Mouse (Mus musculus) liver, postnatal 0 days (tissue): ENCODE measurements around the gene C2. TPM values are rescaled to one million over a fixed set of nuclear protein-coding genes. Genes with fewer than 3 reads are reported as not detected.
A peak's percentile ranks its signal among the peaks of the same experiment; 100 is the strongest.
"Not testable (repeated sequence)": the region's sequence is repeated elsewhere in the genome, so short reads cannot be mapped to it uniquely, and the experiment has no call there.

ENCODE experiments used
- ATAC-seq: fragments of 200-750 bp; cut with Nextera tagmentation; 2 replicates; pipeline ENCODE4 v1.8.0; 2017; ENCODE audit warnings: mild to moderate bottlenecking, moderate library complexity
- DNase-seq: peaks from one replicate; pipeline ENCODE4 v3.0.0-alpha.2; 2016
- H3K27ac ChIP-seq: fragments of 300-500 bp; sonication (generic); 2 replicates; pipeline ENCODE4 v1.5.1; 2014; ENCODE audit warnings: antibody characterized with exemption, moderate library complexity, mild to moderate bottlenecking, low read depth
- H3K27me3 ChIP-seq: fragments of 300-500 bp; sonication (generic); 2 replicates; pipeline ENCODE4 v1.6.1; 2014; ENCODE audit warnings: low read length, control low read depth, mixed read lengths; ENCODE audit not compliant: insufficient read depth
- H3K36me3 ChIP-seq: fragments of 300-500 bp; sonication (generic); replicated peaks from 2 replicates; pipeline ENCODE4 v1.6.1; 2014; ENCODE audit warnings: mild to moderate bottlenecking, control low read depth, low read length, moderate library complexity, mixed read lengths; ENCODE audit not compliant: insufficient read depth
- H3K4me1 ChIP-seq: fragments of 300-500 bp; sonication (generic); 2 replicates; pipeline ENCODE4 v1.6.1; 2014; ENCODE audit warnings: antibody characterized with exemption, mild to moderate bottlenecking, control low read depth; ENCODE audit not compliant: insufficient read depth
- H3K4me2 ChIP-seq: fragments of 300-500 bp; sonication (generic); 2 replicates; pipeline ENCODE4 v1.6.1; 2014; ENCODE audit warnings: low read depth, mild to moderate bottlenecking, low read length, moderate library complexity, mixed read lengths
- H3K4me3 ChIP-seq: fragments of 300-500 bp; sonication (generic); 2 replicates; pipeline ENCODE4 v1.5.1; 2014; ENCODE audit warnings: low read depth, low read length
- H3K9ac ChIP-seq: fragments of 300-500 bp; sonication (generic); replicated peaks from 2 replicates; pipeline ENCODE4 v1.6.1; 2014; ENCODE audit warnings: mild to moderate bottlenecking, moderate library complexity
- H3K9me3 ChIP-seq: fragments of 300-500 bp; sonication (generic); 2 replicates; pipeline ENCODE4 v1.6.1; 2016; ENCODE audit warnings: mild to moderate bottlenecking, control low read depth, low read length, mixed read lengths
- CTCF ChIP-seq: sonication (generic); IDR thresholded peaks from 2 replicates; pipeline ENCODE4 v1.5.1; 2016; ENCODE audit warnings: antibody characterized with exemption, low read depth
- EP300 ChIP-seq: IDR thresholded peaks from 2 replicates; pipeline ENCODE4 v1.6.1; 2016; ENCODE audit warnings: antibody characterized with exemption, low read depth, mild to moderate bottlenecking
- WGBS: fragments of 180-500 bp; shearing (Covaris S2); extraction: QIAGEN DNeasy Blood & Tissue Kit; methylation state at CpG from one replicate; pipeline ENCODE4 v1.1.7; 2014; ENCODE audit not compliant: insufficient replicate concordance; 5-methylcytosine and 5-hydroxymethylcytosine counted together
- microRNA-seq: library from miRNA; unstranded; fragments of <30 nt; microRNA quantifications from one replicate; pipeline ENCODE4, GENCODE M21; 2016
- polyA plus RNA-seq: library from polyadenylated mRNA; unstranded; fragments of >200 nt; fragmentation: Nextera tagmentation; extraction: Ambion mirVana; gene quantifications from 2 replicates; pipeline ENCODE4 v1.2.1, GENCODE M21; 2015

Gene C2
- polyA plus RNA-seq, 1 experiment from 2014 or later = 35.7 TPM

GRCm38 (mm10) chr17:34836856-34837221, 61.2 kb downstream of the C2 start, which contains the start of the genes Stk19 and Dxo:
Stk19 (minus strand) TSS chr17:34836945.
Dxo (plus strand) TSS chr17:34837019.
- Histone ChIP-seq H3K4me3 (peak within 1 kb of the TSS; percentile 83), H3K9me3 (no peaks in the 10 kb centered on the region), H3K4me1 (peaks cover 16% of the 10 kb centered on the region), H3K36me3 (peaks cover 28% of the 10 kb centered on the region), H3K9ac (peak within 1 kb of the TSS; percentile 71), H3K27me3 (no peaks in the 10 kb centered on the region), H3K4me2 (peak within 1 kb of the TSS; percentile 99), H3K27ac (peak within 1 kb of the TSS; percentile 75)
- WGBS = under 1% methylated on average over 40 of the region's 40 CpGs
- TF ChIP-seq CTCF (no peak), EP300 (peak; percentile 62; the same call in 1 of the 2 replicates)
- DNase-seq = peak; percentile 97
- ATAC-seq = peak; percentile 96

- Histone ChIP-seq H3K9me3 (no peaks in the 10 kb centered on the region), H3K9ac (peak overlapping the region; percentile 71), H3K27ac (peak overlapping the region; percentile 66), H3K4me2 (peak overlapping the region; percentile 99), H3K27me3 (no peaks in the 10 kb centered on the region), H3K4me3 (peak overlapping the region; percentile 83), H3K4me1 (peaks cover 16% of the 10 kb centered on the region), H3K36me3 (peaks cover 26% of the 10 kb centered on the region)
- WGBS = 6% methylated on average over 47 of the region's 48 CpGs
- no peak for DNase-seq
- ATAC-seq = peak; percentile 70
- TF ChIP-seq CTCF (no peak), EP300 (no peak)
Measured at GRCm38 (mm10) chr17:34836155-34836855, 61.8 kb downstream of the C2 start.

- H3K4me1 ChIP-seq, DNase-seq, ATAC-seq, H3K9ac ChIP-seq, H3K27me3 ChIP-seq, H3K4me2 ChIP-seq, H3K27ac ChIP-seq, H3K9me3 ChIP-seq, H3K4me3 ChIP-seq: not testable (repeated sequence)
- 65% methylated on average over 1 of the region's 1 CpGs for WGBS
- H3K36me3 ChIP-seq = peaks cover 26% of the 10 kb centered on the region
Measured at GRCm38 (mm10) chr17:34830776-34831175, 67.3 kb downstream of the C2 start.

- 66% methylated on average over 7 of the region's 7 CpGs for WGBS
- no peak for ATAC-seq
- H3K9ac ChIP-seq = no peak overlapping the region
- H3K4me1 ChIP-seq = peaks cover 4% of the 10 kb centered on the region; the same call in 1 of the 2 replicates
- no peaks in the 10 kb centered on the region for H3K36me3 ChIP-seq
- H3K27ac ChIP-seq = no peak overlapping the region
- no peak overlapping the region for H3K4me2 ChIP-seq
- H3K9me3 ChIP-seq = no peaks in the 10 kb centered on the region
- no peaks in the 10 kb centered on the region for H3K27me3 ChIP-seq
- TF ChIP-seq CTCF = no peak
- no peak for TF ChIP-seq EP300
- H3K4me3 ChIP-seq = no peak overlapping the region
- no peak for DNase-seq
Measured at GRCm38 (mm10) chr17:34814818-34815370, 83.2 kb downstream of the C2 start.

GRCm38 (mm10) chr17:34813747-34814146, 84.3 kb downstream of the C2 start:
- peak; percentile 79 for TF ChIP-seq CTCF
- H3K4me3 ChIP-seq, H3K9me3 ChIP-seq, H3K36me3 ChIP-seq, H3K4me1 ChIP-seq, H3K4me2 ChIP-seq, H3K27me3 ChIP-seq, H3K27ac ChIP-seq, ATAC-seq, H3K9ac ChIP-seq: not testable (repeated sequence)
- DNase-seq = peak; percentile 67
- WGBS = 54% methylated on average over 12 of the region's 12 CpGs

Small RNAs within 50 kb of the gene (microRNA-seq; reads per million reads assigned to microRNA genes)
- gene Mir6970 = not detected
- 3.2 reads per million for gene Mir6971
- 4.9 reads per million, percentile 7 among the genes with 10 or more reads in this experiment for gene Mir6972

Other genes with a start within 250 kb of the C2 start
- gene Tnxb, start 227.7 kb downstream of the C2 start, polyA plus RNA-seq = 0.36 TPM in 2 replicates
- 151 and 198 TPM in 2 replicates for gene C4b, start 154.4 kb downstream of the C2 start, polyA plus RNA-seq
- gene Cyp21a1, start 93.7 kb downstream of the C2 start, polyA plus RNA-seq = not detected in 2 replicates
- gene Stk19, start 61.3 kb downstream of the C2 start, polyA plus RNA-seq = 12.6 and 13.1 TPM in 2 replicates
- 17.6 and 19.2 TPM in 2 replicates for gene Dxo, start 61.2 kb downstream of the C2 start, polyA plus RNA-seq
- gene Skiv2l, start 48.1 kb downstream of the C2 start, polyA plus RNA-seq = 14.1 and 15.4 TPM in 2 replicates
- 26.1 and 26.5 TPM in 2 replicates for gene Nelfe, start 47.9 kb downstream of the C2 start, polyA plus RNA-seq
- gene Cfb, start 35.7 kb downstream of the C2 start, polyA plus RNA-seq = 744 and 847 TPM in 2 replicates
- 0.33 and 0.46 TPM in 2 replicates for gene Zbtb12, start 18.8 kb downstream of the C2 start, polyA plus RNA-seq
- gene Gm20547, start 16.2 kb downstream of the C2 start, polyA plus RNA-seq = 0.25 TPM in 1 of 2 replicates, not detected in the other
- gene Ehmt2, start 204 bp upstream of the C2 start, polyA plus RNA-seq = 11.1 TPM in 2 replicates
- 3.5 and 3.6 TPM in 2 replicates for gene Slc44a4, start 16.2 kb upstream of the C2 start, polyA plus RNA-seq
- gene Neu1, start 33.0 kb upstream of the C2 start, polyA plus RNA-seq = 35.6 and 40.3 TPM in 2 replicates
- gene Hspa1b, start 61.0 kb upstream of the C2 start, polyA plus RNA-seq = 0.06 and 0.12 TPM in 2 replicates
- 0.28 TPM in 1 of 2 replicates, not detected in the other for gene Gm20481, start 71.6 kb upstream of the C2 start, polyA plus RNA-seq
- gene Hspa1a, start 73.9 kb upstream of the C2 start, polyA plus RNA-seq = 0.46 and 0.59 TPM in 2 replicates
- 0.18 TPM in 1 of 2 replicates, not detected in the other for gene Hspa1l, start 74.4 kb upstream of the C2 start, polyA plus RNA-seq
- gene Lsm2, start 83.6 kb upstream of the C2 start, polyA plus RNA-seq = 69.8 and 76.7 TPM in 2 replicates
- gene Vars, start 102.7 kb upstream of the C2 start, polyA plus RNA-seq = 38.0 and 43.8 TPM in 2 replicates
- gene Vwa7, start 118.3 kb upstream of the C2 start, polyA plus RNA-seq = 0.09 and 0.12 TPM in 2 replicates
- gene Sapcd1, start 129.8 kb upstream of the C2 start, polyA plus RNA-seq = 3.3 and 4.1 TPM in 2 replicates
- gene Msh5, start 148.5 kb upstream of the C2 start, polyA plus RNA-seq = 3.8 and 4.2 TPM in 2 replicates
- gene Clic1, start 151.7 kb upstream of the C2 start, polyA plus RNA-seq = 98.6 and 102 TPM in 2 replicates
- gene Ddah2, start 160.8 kb upstream of the C2 start, polyA plus RNA-seq = 15.8 and 17.2 TPM in 2 replicates
- gene Ly6g6c, start 167.1 kb upstream of the C2 start, polyA plus RNA-seq = 0.32 and 0.49 TPM in 2 replicates
- 6.5 and 7.1 TPM in 2 replicates for gene Mpig6b, start 167.9 kb upstream of the C2 start, polyA plus RNA-seq
- 0.19 TPM in 1 of 2 replicates, not detected in the other for gene Ly6g6e, start 178.6 kb upstream of the C2 start, polyA plus RNA-seq
- gene Ly6g6d, start 179.8 kb upstream of the C2 start, polyA plus RNA-seq = 0.54 and 0.60 TPM in 2 replicates
- gene Ly6g6f, start 187.3 kb upstream of the C2 start, polyA plus RNA-seq = 4.0 and 5.3 TPM in 2 replicates
- 47.3 and 49.3 TPM in 2 replicates for gene Abhd16a, start 191.0 kb upstream of the C2 start, polyA plus RNA-seq
- not detected in 2 replicates for gene Ly6g5c, start 210.0 kb upstream of the C2 start, polyA plus RNA-seq
- gene Ly6g5b, start 217.2 kb upstream of the C2 start, polyA plus RNA-seq = 0.32 and 0.67 TPM in 2 replicates
- gene Gpank1, start 223.2 kb upstream of the C2 start, polyA plus RNA-seq = 8.1 and 9.6 TPM in 2 replicates
- 120 and 131 TPM in 2 replicates for gene Csnk2b, start 223.8 kb upstream of the C2 start, polyA plus RNA-seq
- gene D17H6S53E, start 228.1 kb upstream of the C2 start, polyA plus RNA-seq = 4.4 and 4.8 TPM in 2 replicates
- gene Apom, start 233.8 kb upstream of the C2 start, polyA plus RNA-seq = 1,209 and 1,216 TPM in 2 replicates
- 16.5 and 19.7 TPM in 2 replicates for gene Bag6, start 236.9 kb upstream of the C2 start, polyA plus RNA-seq